Mouse (Mus musculus) heart, adult 2 months (tissue): ENCODE results near the gene Col8a1. TPM values are rescaled to one million over a fixed set of nuclear protein-coding genes. Genes with fewer than 3 reads are reported as not detected.
A peak's percentile ranks its signal among the peaks of the same experiment; 100 is the strongest.

ENCODE experiments used
- DNase-seq, 2 experiments: peaks; one replicate each; pipeline ENCODE4 v3.0.0; 2021
- H3K27ac ChIP-seq: fragments of 200-600 bp; 2 replicates; pipeline ENCODE4 v1.8.1; 2022
- H3K27me3 ChIP-seq: fragments of 200-500 bp; 2 replicates; pipeline ENCODE4 v1.6.1; 2012; ENCODE audit warnings: mild to moderate bottlenecking, low read length, inconsistent platforms, mixed read lengths; ENCODE audit not compliant: control insufficient read depth, insufficient read depth
- H3K36me3 ChIP-seq: fragments of 200-500 bp; 2 replicates; pipeline ENCODE4 v1.6.1; 2012; ENCODE audit warnings: low read length, inconsistent platforms; ENCODE audit not compliant: control insufficient read depth, insufficient read depth
- H3K4me1 ChIP-seq: fragments of 200-500 bp; 2 replicates; pipeline ENCODE4 v1.6.1; 2011; ENCODE audit warnings: low read length; ENCODE audit not compliant: control insufficient read depth, insufficient read depth
- H3K4me3 ChIP-seq: fragments of 200-600 bp; 2 replicates; pipeline ENCODE4 v1.8.1; 2022
- H3K79me2 ChIP-seq: fragments of 200-500 bp; replicated peaks from 2 replicates; pipeline ENCODE4 v1.6.1; 2012; ENCODE audit warnings: mild to moderate bottlenecking, inconsistent platforms, low read length, moderate library complexity, mixed read lengths; ENCODE audit not compliant: control insufficient read depth, insufficient read depth
- H3K9ac ChIP-seq: fragments of 200-500 bp; 2 replicates; pipeline ENCODE4 v1.6.1; 2012; ENCODE audit warnings: low read depth, mild to moderate bottlenecking, control low read depth, inconsistent platforms, low read length, mixed read lengths
- CTCF ChIP-seq: fragments of 200-600 bp; IDR thresholded peaks from 2 replicates; pipeline ENCODE4 v1.8.1; 2022; ENCODE audit warnings: antibody characterized with exemption, mild to moderate bottlenecking, moderate library complexity
- EP300 ChIP-seq: fragments of 200-500 bp; IDR thresholded peaks from 2 replicates; pipeline ENCODE4 v1.6.1; 2011; ENCODE audit warnings: low read depth, low read length, control low read depth; ENCODE audit not compliant: insufficient read depth
- POLR2A ChIP-seq: fragments of 200-500 bp; IDR thresholded peaks from 2 replicates; pipeline ENCODE4 v1.6.1; 2011; ENCODE audit warnings: mild to moderate bottlenecking, low read depth, low read length, control low read depth; ENCODE audit not compliant: insufficient read depth
- WGBS: fragments of 180-500 bp; shearing (Covaris S2); methylation state at CpG from one replicate; pipeline ENCODE4 v1.1.7; 2018; 5-methylcytosine and 5-hydroxymethylcytosine counted together
- intact Hi-C: fragments of 180-260 bp; cut with DNase I; formaldehyde crosslinking; loops from one replicate; pipeline ENCODE4 v1.15.1; 2025
- polyA plus RNA-seq: library from polyadenylated mRNA; depleted of rRNA; stranded (reverse); fragments of >200 nt; gene quantifications from 2 replicates; pipeline ENCODE4 v1.2.3, GENCODE M21; 2012
- total RNA-seq, 2 experiments: library from RNA; stranded (reverse); gene quantifications; 2 replicates each; pipeline ENCODE4 v1.2.3; 2021

Gene Col8a1
- total and polyA plus RNA-seq, 3 experiments = 5.1 to 5.6 (median 5.3) TPM

DNA sequence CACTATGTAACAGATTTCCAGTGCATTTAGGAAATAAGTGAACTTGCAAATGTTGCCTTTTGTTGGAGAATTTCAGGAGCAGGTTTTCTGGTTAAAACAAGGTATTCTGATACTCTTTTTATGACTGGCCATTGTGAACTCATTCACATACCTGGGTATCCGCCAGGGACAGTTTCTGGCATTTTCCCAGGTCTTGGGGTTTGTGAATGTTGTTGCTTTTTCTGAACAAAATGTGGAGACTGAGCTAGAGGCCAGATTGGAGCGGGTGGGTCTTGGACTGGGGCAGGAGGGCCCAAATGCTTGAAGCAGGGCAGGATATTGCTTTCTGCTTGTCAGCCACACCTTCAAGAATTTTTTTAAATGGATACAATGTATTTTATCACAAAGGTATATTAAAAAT is 35.6 kb downstream of the Col8a1 start:
- Histone ChIP-seq H3K27ac (peak overlapping the region; percentile 6; the same call in 1 of the 2 replicates), H3K79me2 (no peaks in the 10 kb centered on the region), H3K9ac (no peak overlapping the region), H3K36me3 (no peaks in the 10 kb centered on the region), H3K4me3 (no peak overlapping the region), H3K27me3 (no peaks in the 10 kb centered on the region), H3K4me1 (no peaks in the 10 kb centered on the region)
- WGBS = 51% methylated on average over 2 of the region's 2 CpGs
- intact Hi-C loops = no loop called here
- DNase-seq = peak; percentile 16 to 28
- TF ChIP-seq EP300 (no peak), POLR2A (no peak), CTCF (no peak)

DNA sequence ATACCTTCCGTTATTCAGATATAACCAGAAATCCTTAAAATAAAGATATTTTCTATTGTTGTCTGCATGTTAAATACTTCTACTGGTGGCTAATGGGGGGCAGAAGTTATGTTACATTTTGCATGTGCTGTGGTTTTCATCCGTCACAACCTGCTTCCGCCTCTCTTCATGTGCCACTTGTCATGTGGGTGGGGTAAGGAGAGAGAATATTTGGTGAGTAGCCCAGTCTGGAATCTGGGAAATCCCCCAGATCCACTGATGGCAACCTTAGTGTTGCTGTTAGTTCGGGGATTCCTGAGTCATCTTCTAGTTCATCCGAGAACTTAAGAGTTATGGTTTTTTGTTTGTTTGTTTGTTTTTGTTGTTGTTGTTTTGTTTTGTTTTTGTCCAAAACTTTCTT is 55.8 kb downstream of the Col8a1 start:
- Histone ChIP-seq H3K27me3 (no peaks in the 10 kb centered on the region), H3K4me1 (no peaks in the 10 kb centered on the region; the same call in 1 of the 2 replicates), H3K79me2 (no peaks in the 10 kb centered on the region), H3K4me3 (no peak overlapping the region), H3K27ac (no peak overlapping the region), H3K36me3 (no peaks in the 10 kb centered on the region), H3K9ac (no peak overlapping the region)
- TF ChIP-seq POLR2A (no peak), CTCF (no peak), EP300 (no peak)
- DNase-seq = no peak
- intact Hi-C loops = no loop called here
- WGBS = 76% methylated on average over 5 of the region's 5 CpGs

DNA sequence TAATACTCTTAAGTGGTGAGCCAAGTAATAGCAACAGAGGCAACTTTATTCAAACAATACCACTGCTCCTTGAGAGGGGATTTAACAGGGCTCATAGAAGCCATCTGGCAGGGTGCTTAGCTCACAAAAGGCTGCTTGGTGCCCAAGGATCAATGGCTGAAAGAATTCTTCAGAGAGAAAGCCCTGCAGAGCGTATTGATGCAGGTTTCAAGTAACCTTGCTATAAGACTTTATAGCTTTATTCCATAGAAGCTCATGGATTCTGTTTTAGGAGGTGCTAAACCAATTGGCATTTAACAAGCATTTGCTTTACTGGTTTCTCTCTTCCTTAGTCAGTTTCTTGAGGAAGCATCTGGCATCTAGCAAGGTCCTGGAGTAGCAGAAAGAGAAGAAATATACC is 59.8 kb downstream of the Col8a1 start:
- DNase-seq = no peak
- 95% methylated on average over 1 of the region's 1 CpGs for WGBS
- Histone ChIP-seq H3K79me2 (no peaks in the 10 kb centered on the region), H3K27ac (no peak overlapping the region), H3K9ac (no peak overlapping the region), H3K36me3 (peaks cover 2% of the 10 kb centered on the region; the same call in 1 of the 2 replicates), H3K4me1 (no peaks in the 10 kb centered on the region), H3K27me3 (no peaks in the 10 kb centered on the region), H3K4me3 (no peak overlapping the region)
- intact Hi-C loops = no loop called here
- no peak for TF ChIP-seq POLR2A
- no peak for TF ChIP-seq EP300
- TF ChIP-seq CTCF = no peak

DNA sequence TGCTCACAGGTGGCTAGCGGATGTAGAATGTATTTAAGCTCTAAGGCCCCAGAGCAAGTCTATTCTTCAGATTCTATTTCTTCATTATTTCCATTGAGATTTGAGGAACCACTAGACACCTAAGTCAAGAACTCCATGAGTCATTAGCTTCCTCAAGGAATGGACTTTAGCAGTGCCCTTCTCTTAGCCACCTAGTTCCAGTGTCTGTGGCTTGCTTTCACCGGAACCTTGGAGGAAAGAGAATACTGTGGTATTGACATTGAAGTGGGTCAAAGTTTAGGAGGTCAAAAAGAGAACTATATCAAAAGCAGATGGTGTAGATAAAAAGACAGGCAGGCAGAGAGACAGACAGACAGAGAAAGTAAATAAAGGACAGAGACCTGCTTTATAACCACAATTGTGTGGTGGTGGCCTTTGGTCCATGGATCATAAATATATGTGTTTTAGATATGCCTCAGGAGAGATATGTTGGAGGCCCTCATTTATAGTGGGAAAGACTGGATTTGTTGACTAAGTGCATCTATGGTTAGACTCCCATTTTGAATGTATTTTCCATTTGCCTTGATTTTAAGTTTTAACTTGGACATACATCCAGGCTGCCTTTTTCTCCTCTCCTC is 60.5 kb downstream of the Col8a1 start:
- Histone ChIP-seq H3K36me3 (peaks cover 2% of the 10 kb centered on the region; the same call in 1 of the 2 replicates), H3K27me3 (no peaks in the 10 kb centered on the region), H3K9ac (no peak overlapping the region), H3K4me3 (no peak overlapping the region), H3K79me2 (no peaks in the 10 kb centered on the region), H3K27ac (no peak overlapping the region), H3K4me1 (no peaks in the 10 kb centered on the region)
- intact Hi-C loops = no loop called here
- 89% methylated on average over 2 of the region's 2 CpGs for WGBS
- TF ChIP-seq POLR2A = no peak
- no peak for DNase-seq

DNA sequence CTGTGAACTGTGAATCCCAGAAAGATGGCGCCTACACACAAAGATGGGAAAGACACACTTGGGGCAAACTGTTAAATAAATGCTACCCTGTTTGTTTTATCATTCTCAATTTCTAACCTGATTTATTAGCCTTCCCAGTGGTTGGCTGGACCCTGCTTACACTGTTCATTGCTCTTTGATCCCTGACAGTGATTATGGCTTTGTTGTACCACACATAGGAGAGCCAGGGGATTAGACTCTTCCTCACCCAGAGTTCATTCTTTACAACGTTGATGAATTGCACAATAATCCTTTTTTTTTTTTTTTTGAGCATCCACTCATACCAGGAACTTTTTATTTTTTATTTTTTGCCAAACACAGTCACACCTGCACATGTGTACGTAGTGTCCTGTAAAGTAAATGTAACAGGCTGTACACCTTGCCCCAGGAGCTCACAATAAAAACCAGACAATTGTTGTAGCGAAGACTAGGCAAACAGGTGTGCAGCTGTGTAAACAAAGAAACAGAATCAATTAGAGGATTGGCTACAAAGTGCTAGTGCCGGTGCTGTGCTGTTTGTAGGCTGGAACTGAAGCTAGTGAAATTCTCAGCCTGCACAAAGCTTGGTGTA is 68.6 kb downstream of the Col8a1 start:
- Histone ChIP-seq H3K27me3 (no peaks in the 10 kb centered on the region), H3K27ac (peak overlapping the region; percentile 8; the same call in 1 of the 2 replicates), H3K4me1 (no peaks in the 10 kb centered on the region; the same call in 1 of the 2 replicates), H3K36me3 (peaks cover 2% of the 10 kb centered on the region; the same call in 1 of the 2 replicates), H3K79me2 (no peaks in the 10 kb centered on the region), H3K9ac (no peak overlapping the region), H3K4me3 (no peak overlapping the region)
- intact Hi-C loops = no loop called here
- DNase-seq = no peak
- no peak for TF ChIP-seq EP300
- TF ChIP-seq POLR2A = no peak
- no peak for TF ChIP-seq CTCF
- WGBS = 66% methylated on average over 5 of the region's 5 CpGs

DNA sequence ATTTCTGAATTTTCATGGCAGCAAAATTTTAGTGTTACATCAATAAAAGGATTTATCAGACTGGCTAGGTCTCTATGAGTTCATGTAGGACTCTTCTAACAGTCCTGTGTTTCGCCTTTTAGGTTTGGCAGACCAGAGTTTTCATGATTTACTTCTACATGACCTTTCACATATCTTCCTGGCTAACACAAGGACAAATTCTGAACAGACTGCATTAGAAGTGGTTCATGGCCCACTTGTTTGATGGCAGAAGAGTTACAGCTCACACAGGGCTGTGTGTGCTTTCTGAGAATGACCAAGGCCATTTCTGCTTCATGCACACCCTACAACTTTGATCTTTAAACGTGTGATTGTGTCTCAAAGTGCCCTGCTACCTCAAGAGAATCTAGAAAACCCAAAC is 82.3 kb downstream of the Col8a1 start:
- no peaks in the 10 kb centered on the region; the same call in 1 of the 2 replicates for H3K4me1 ChIP-seq
- no peaks in the 10 kb centered on the region for H3K79me2 ChIP-seq
- no peak overlapping the region for H3K9ac ChIP-seq
- WGBS = 60% methylated on average over 2 of the region's 2 CpGs
- H3K36me3 ChIP-seq = no peaks in the 10 kb centered on the region
- intact Hi-C loops = no loop called here
- no peak for TF ChIP-seq EP300
- no peak for TF ChIP-seq POLR2A
- TF ChIP-seq CTCF = no peak
- H3K4me3 ChIP-seq = no peak overlapping the region
- no peak overlapping the region for H3K27ac ChIP-seq
- no peaks in the 10 kb centered on the region for H3K27me3 ChIP-seq
- DNase-seq = no peak
